Mouse (Mus musculus) kidney, adult 2 months (tissue): ENCODE results near the gene Esm1. TPM values are rescaled to one million over a fixed set of nuclear protein-coding genes. Genes with fewer than 3 reads are reported as not detected.
"Not testable (repeated sequence)": the region's sequence is repeated elsewhere in the genome, so short reads cannot be mapped to it uniquely, and the experiment has no call there.

Source experiments
- DNase-seq: peaks from one replicate; pipeline ENCODE4 v3.0.0; 2021
- H3K27ac ChIP-seq: fragments of 200-500 bp; 2 replicates; pipeline ENCODE4 v1.5.1; 2012; ENCODE audit warnings: low read depth, low read length, control low read depth, inconsistent platforms; ENCODE audit not compliant: insufficient read depth
- H3K27me3 ChIP-seq: fragments of 200-500 bp; replicated peaks from 2 replicates; pipeline ENCODE4 v1.6.1; 2012; ENCODE audit warnings: mild to moderate bottlenecking, moderate library complexity, low read length, inconsistent platforms; ENCODE audit not compliant: control insufficient read depth, insufficient read depth
- H3K36me3 ChIP-seq: fragments of 200-500 bp; 2 replicates; pipeline ENCODE4 v1.6.1; 2012; ENCODE audit warnings: mild to moderate bottlenecking, moderate library complexity, low read length, inconsistent platforms; ENCODE audit not compliant: control insufficient read depth, insufficient read depth
- H3K4me1 ChIP-seq: fragments of 200-500 bp; 2 replicates; pipeline ENCODE4 v1.6.1; 2011; ENCODE audit warnings: low read length; ENCODE audit not compliant: control insufficient read depth, insufficient read depth
- H3K4me3 ChIP-seq: fragments of 200-500 bp; 2 replicates; pipeline ENCODE4 v1.5.1; 2011; ENCODE audit warnings: mild to moderate bottlenecking, low read depth, low read length, control low read depth; ENCODE audit not compliant: insufficient read depth
- CTCF ChIP-seq: fragments of 200-500 bp; conservative IDR thresholded peaks from 2 replicates; pipeline ENCODE4 v1.5.1; 2011; ENCODE audit warnings: low read depth, mild to moderate bottlenecking, control low read depth, low read length, moderate library complexity, mixed read lengths; ENCODE audit not compliant: insufficient read depth, insufficient read length
- POLR2A ChIP-seq: fragments of 200-500 bp; IDR thresholded peaks from one replicate; pipeline ENCODE4 v1.6.1; 2011; ENCODE audit warnings: low read depth, low read length, control low read depth
- WGBS: fragments of 180-500 bp; shearing (Covaris S2); methylation state at CpG from one replicate; pipeline ENCODE4 v1.1.7; 2018; 5-methylcytosine and 5-hydroxymethylcytosine counted together
- polyA plus RNA-seq: library from polyadenylated mRNA; depleted of rRNA; stranded (reverse); fragments of >200 nt; gene quantifications from 2 replicates; pipeline ENCODE4 v1.2.3, GENCODE M21; 2012

Esm1 gene
- polyA plus RNA-seq, 1 experiment = 16.4 TPM

GRCm38 (mm10) chr13:113227076-113227475 lies 17.6 kb downstream of the Esm1 start:
- Histone ChIP-seq H3K27me3 (no peaks in the 10 kb centered on the region), H3K36me3 (no peaks in the 10 kb centered on the region), H3K4me3 (no peak overlapping the region), H3K4me1 (no peaks in the 10 kb centered on the region), H3K27ac (no peak overlapping the region)
- TF ChIP-seq CTCF (no peak), POLR2A (no peak)
- 83% methylated on average over 4 of the region's 4 CpGs for WGBS
- DNase-seq = no peak

- Histone ChIP-seq H3K27me3 (no peaks in the 10 kb centered on the region), H3K36me3 (no peaks in the 10 kb centered on the region), H3K4me1 (no peaks in the 10 kb centered on the region), H3K27ac (no peak overlapping the region), H3K4me3 (no peak overlapping the region)
- peak; percentile 36 for DNase-seq
- TF ChIP-seq CTCF (0 out of 2 replicates have a peak, but pooled peaks have one; percentile 24), POLR2A (no peak)
- WGBS = 84% methylated on average over 17 of the region's 17 CpGs
Measured at GRCm38 (mm10) chr13:113227666-113228463, 18.4 kb downstream of the Esm1 start.

GRCm38 (mm10) chr13:113242129-113242528 lies 32.7 kb downstream of the Esm1 start:
- WGBS = 45% methylated on average over 6 of the region's 6 CpGs
- Histone ChIP-seq H3K27ac (no peak overlapping the region), H3K4me3 (no peak overlapping the region), H3K27me3 (no peaks in the 10 kb centered on the region), H3K36me3 (no peaks in the 10 kb centered on the region), H3K4me1 (no peaks in the 10 kb centered on the region)
- DNase-seq = peak; percentile 29
- TF ChIP-seq POLR2A (no peak), CTCF (no peak)

- no peaks in the 10 kb centered on the region for H3K4me1 ChIP-seq
Measured at GRCm38 (mm10) chr13:113245025-113245424, 35.6 kb downstream of the Esm1 start.

GRCm38 (mm10) chr13:113252580-113252979 lies 43.1 kb downstream of the Esm1 start:
- not testable (repeated sequence) for H3K27me3 ChIP-seq, DNase-seq, H3K27ac ChIP-seq, H3K4me3 ChIP-seq, H3K4me1 ChIP-seq, H3K36me3 ChIP-seq
- WGBS = 86% methylated on average over 7 of the region's 7 CpGs

More at GRCm38 (mm10) chr13:113245025-113245424, 35.6 kb downstream of the Esm1 start:
- Histone ChIP-seq H3K4me3 (no peak overlapping the region), H3K27ac (peak overlapping the region; percentile 26; the same call in 1 of the 2 replicates), H3K36me3 (no peaks in the 10 kb centered on the region), H3K27me3 (no peaks in the 10 kb centered on the region)
- 56% methylated on average over 8 of the region's 8 CpGs for WGBS
- TF ChIP-seq CTCF (no peak), POLR2A (no peak)
- peak; percentile 77 for DNase-seq

GRCm38 (mm10) chr13:113256766-113257165 lies 47.3 kb downstream of the Esm1 start:
- Histone ChIP-seq H3K27ac (no peak overlapping the region), H3K36me3 (no peaks in the 10 kb centered on the region), H3K27me3 (no peaks in the 10 kb centered on the region), H3K4me1 (no peaks in the 10 kb centered on the region), H3K4me3 (no peak overlapping the region)
- 91% methylated on average over 2 of the region's 2 CpGs for WGBS
- no peak for DNase-seq
- TF ChIP-seq POLR2A (no peak), CTCF (no peak)

- no peak overlapping the region for H3K27ac ChIP-seq
- 49% methylated on average over 5 of the region's 5 CpGs for WGBS
- H3K27me3 ChIP-seq = no peaks in the 10 kb centered on the region
- TF ChIP-seq CTCF = peak; percentile 42
- TF ChIP-seq POLR2A = no peak
- H3K36me3 ChIP-seq = no peaks in the 10 kb centered on the region
- no peak overlapping the region for H3K4me3 ChIP-seq
- no peaks in the 10 kb centered on the region for H3K4me1 ChIP-seq
- DNase-seq = no peak
Measured at GRCm38 (mm10) chr13:113257190-113257589, 47.7 kb downstream of the Esm1 start.
